Mouse (Mus musculus): Measurements from ENCODE around the gene Ttc19. TPM values are rescaled to one million over a fixed set of nuclear protein-coding genes. Genes with fewer than 3 reads are reported as not detected.

Gene Ttc19
- polyA plus RNA-seq, 1 experiment from 2014 or later, result 40.2 TPM

DNA sequence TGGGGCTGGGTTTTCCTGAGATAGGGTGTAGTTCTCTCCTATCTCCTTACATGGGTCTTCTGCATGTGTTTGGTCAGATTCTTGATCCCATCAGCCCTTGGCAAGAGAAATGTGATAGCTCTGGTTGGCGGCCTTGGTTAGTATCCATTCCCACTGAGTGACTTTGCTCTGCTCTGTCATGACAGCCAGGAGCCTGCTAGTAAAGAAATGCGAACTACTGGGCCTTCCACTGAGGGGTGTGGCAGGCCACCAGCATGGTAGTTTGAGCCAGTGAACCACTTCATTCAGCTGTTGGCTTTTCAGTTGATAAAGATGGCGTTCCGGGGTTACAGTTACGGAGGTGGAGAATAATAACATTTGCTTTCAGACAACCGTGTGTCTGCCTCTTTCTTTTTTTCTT, 17.6 kb downstream of the Ttc19 start:
- H3K27ac ChIP-seq, result no peak overlapping the region
- no peaks in the 10 kb centered on the region for H3K27me3 ChIP-seq
- H3K36me3 ChIP-seq, result peaks cover 49% of the 10 kb centered on the region
- no peak for ATAC-seq (ENCODE audit: low FRiP score)
- no peaks in the 10 kb centered on the region for H3K9me3 ChIP-seq
- 86% methylated on average over 6 of the region's 6 CpGs for WGBS
- peaks cover 5% of the 10 kb centered on the region for H3K4me1 ChIP-seq (replicated peaks)
- H3K9ac ChIP-seq, result no peak overlapping the region
- no peak overlapping the region for H3K4me3 ChIP-seq
- H3K4me2 ChIP-seq, result no peak overlapping the region

DNA sequence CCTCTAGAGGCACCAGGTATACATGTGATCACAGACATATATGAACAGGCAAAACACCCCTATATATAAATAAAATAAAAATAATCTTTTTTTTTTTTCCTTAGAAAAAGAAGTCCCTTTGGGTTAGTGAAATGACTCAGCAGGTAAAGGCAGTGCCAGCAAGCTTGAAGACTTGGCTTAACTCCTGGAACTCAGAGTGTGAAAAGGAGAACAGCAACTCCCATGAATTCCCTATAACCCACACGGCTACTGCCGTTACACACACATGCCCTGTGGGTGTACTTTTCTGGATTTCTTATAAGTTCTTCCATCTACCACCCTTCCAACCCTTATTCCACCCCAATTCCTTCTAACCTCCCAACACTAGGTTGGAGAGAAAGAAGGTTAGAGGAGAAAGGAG, 24.6 kb downstream of the Ttc19 start:
- Histone ChIP-seq H3K36me3 (peaks cover 47% of the 10 kb centered on the region), H3K4me1 (replicated peaks) (peaks cover 5% of the 10 kb centered on the region), H3K9ac (no peak overlapping the region), H3K9me3 (no peaks in the 10 kb centered on the region), H3K4me2 (no peak overlapping the region), H3K27me3 (no peaks in the 10 kb centered on the region), H3K27ac (no peak overlapping the region), H3K4me3 (no peak overlapping the region)
- no peak for ATAC-seq (ENCODE audit: low FRiP score)
- 97% methylated on average over 2 of the region's 2 CpGs for WGBS

DNA sequence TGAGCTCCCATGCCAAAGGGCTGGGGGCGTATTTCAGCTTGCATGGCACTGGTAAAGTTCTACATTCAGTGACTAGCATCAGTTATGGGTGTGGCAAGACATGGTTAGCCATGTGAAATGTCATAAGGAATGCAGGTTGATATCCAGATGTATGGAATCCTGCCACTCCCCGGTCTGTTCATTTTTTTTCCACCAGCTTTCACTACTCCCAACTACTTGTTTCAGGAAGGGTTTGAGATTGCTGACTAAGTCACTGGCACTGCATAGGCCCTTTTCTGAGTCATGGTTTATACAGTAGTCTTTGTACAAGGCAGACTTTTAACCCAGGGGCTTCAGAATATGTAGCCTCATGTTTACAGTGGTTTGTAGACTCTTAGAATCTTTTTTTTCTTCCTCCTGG, 28.0 kb downstream of the Ttc19 start:
- H3K4me2 ChIP-seq, result no peak overlapping the region
- no peak overlapping the region for H3K9ac ChIP-seq
- no peak overlapping the region for H3K4me3 ChIP-seq
- no peak overlapping the region for H3K27ac ChIP-seq
- 95% methylated on average over 2 of the region's 2 CpGs for WGBS
- H3K9me3 ChIP-seq, result no peaks in the 10 kb centered on the region
- ATAC-seq (ENCODE audit: low FRiP score), result no peak
- H3K36me3 ChIP-seq, result peaks cover 76% of the 10 kb centered on the region
- no peaks in the 10 kb centered on the region for H3K4me1 ChIP-seq (replicated peaks)
- no peaks in the 10 kb centered on the region for H3K27me3 ChIP-seq

DNA sequence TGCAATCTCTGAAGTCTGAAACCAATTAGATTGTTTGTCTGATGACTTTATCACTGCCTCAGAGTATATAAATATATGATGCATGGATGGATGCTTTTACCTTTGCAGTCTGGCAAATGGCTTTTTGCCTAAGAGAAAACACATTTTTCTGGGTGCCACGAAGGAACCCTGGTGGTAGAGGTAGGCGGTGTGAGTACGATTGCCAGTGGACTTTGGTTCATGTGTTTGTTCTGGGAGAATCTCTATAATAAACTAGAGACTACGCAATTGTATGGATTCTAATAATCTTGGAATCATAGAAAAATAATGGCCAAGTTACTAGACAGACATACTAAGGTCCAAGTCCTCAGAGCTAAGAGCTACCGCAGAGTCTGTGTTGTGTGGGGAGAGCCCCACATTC, 33.7 kb downstream of the Ttc19 start:
- H3K27me3 ChIP-seq, result no peaks in the 10 kb centered on the region
- H3K36me3 ChIP-seq, result peaks cover 89% of the 10 kb centered on the region
- no peak overlapping the region for H3K4me2 ChIP-seq
- WGBS, result 96% methylated on average over 5 of the region's 5 CpGs
- H3K9ac ChIP-seq, result no peak overlapping the region
- H3K9me3 ChIP-seq, result no peaks in the 10 kb centered on the region
- no peaks in the 10 kb centered on the region for H3K4me1 ChIP-seq (replicated peaks)
- H3K4me3 ChIP-seq, result no peak overlapping the region
- no peak overlapping the region for H3K27ac ChIP-seq
- ATAC-seq (ENCODE audit: low FRiP score), result no peak

DNA sequence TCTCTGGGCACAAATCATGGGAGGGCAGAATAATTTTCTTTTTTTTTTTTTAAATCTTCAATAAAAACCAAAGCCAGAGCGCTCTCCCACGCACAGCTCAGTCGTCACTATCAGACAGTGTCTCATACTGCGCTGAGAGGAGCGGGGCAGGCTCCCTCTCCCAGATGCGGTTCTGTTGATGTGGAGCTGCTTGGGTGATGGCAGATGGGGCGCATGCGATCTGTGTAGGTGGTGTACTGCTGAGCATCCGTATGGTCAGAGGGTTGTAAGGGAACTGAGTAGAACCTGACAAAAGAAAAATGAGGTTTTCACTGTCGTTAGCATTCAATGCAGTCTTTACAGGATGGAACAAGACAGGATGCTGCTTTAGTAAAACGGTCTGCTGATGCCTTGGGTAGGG, 36.5 kb downstream of the Ttc19 start:
- H3K9me3 ChIP-seq, result no peaks in the 10 kb centered on the region
- WGBS, result 83% methylated on average over 11 of the region's 11 CpGs

DNA sequence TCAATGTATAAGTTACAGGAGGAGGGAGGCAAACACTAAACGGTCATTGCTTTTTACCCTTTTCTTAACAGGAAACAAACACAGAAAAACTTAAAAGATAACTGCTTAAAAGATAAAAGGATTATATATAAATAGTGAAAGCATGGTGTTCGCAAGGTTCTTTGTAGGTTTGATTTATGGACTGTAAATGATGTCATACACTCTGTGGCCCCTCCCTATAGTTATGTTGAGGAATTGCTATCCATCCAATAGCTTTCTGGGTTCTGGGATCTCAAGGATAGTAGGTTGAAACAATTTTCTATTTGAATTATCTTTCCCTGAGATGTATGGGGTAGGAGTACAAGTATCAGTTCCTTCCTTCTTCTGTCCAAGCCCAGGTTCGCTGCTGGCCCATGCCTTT, 38.8 kb downstream of the Ttc19 start:
- Histone ChIP-seq H3K4me1 (replicated peaks) (no peaks in the 10 kb centered on the region), H3K27ac (no peak overlapping the region), H3K36me3 (peaks cover 83% of the 10 kb centered on the region), H3K4me2 (no peak overlapping the region), H3K4me3 (no peak overlapping the region), H3K9me3 (no peaks in the 10 kb centered on the region), H3K27me3 (no peaks in the 10 kb centered on the region), H3K9ac (no peak overlapping the region)
- ATAC-seq (ENCODE audit: low FRiP score), result no peak
- 89% methylated on average over 3 of the region's 3 CpGs for WGBS

More for the DNA sequence above, 36.5 kb downstream of the Ttc19 start:
- no peak for ATAC-seq (ENCODE audit: low FRiP score)
- Histone ChIP-seq H3K4me1 (replicated peaks) (no peaks in the 10 kb centered on the region), H3K9ac (no peak overlapping the region), H3K27me3 (no peaks in the 10 kb centered on the region), H3K27ac (no peak overlapping the region), H3K36me3 (peaks cover 88% of the 10 kb centered on the region), H3K4me2 (no peak overlapping the region), H3K4me3 (no peak overlapping the region)

DNA sequence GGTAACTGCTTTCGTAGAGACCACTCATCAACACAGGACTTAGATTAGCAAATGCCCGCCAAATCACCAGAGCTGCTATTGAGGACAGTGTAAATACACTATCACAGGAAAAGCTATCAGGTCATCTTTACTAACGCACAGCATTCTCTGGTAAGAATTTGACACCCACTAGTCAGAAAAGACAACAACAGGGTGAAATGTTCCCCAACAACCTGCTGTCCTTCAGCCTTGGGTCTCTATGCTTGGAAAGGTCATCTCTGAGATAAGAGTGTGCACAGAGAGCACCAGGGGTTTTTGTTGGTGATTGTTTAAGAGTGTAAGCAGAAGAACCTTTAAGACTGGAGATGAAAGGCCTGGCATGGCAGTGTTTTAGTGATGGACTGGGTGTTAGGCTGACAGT, 42.4 kb downstream of the Ttc19 start:
- no peak overlapping the region for H3K4me2 ChIP-seq
- no peak for ATAC-seq (ENCODE audit: low FRiP score)
- H3K9me3 ChIP-seq, result no peaks in the 10 kb centered on the region
- no peak overlapping the region for H3K27ac ChIP-seq
- H3K4me1 ChIP-seq (replicated peaks), result no peaks in the 10 kb centered on the region
- peaks cover 86% of the 10 kb centered on the region for H3K36me3 ChIP-seq
- H3K27me3 ChIP-seq, result no peaks in the 10 kb centered on the region
- 94% methylated on average over 3 of the region's 3 CpGs for WGBS
- no peak overlapping the region for H3K4me3 ChIP-seq
- no peak overlapping the region for H3K9ac ChIP-seq

DNA sequence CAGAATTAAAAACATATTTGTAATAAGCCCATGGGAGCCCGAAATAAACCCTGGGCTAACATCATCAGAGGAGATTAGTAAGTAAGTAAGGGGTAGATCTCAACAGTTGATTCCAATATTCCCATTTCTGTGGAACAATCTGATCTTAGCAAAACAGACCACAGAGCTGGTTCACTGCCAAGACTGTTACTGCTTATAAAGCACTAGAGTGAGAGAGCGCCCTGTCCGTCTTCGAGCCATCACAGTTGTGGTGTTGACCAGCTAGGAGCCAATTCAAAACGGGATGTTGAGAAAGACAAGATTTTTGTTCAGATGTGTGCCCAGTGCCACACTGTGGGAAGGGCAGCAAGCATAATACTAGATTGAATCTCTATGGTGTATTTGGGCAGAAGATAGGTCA, 49.9 kb downstream of the Ttc19 start:
- no peaks in the 10 kb centered on the region for H3K4me1 ChIP-seq (replicated peaks)
- no peak overlapping the region for H3K9ac ChIP-seq
- H3K4me2 ChIP-seq, result no peak overlapping the region
- no peaks in the 10 kb centered on the region for H3K9me3 ChIP-seq
- H3K27me3 ChIP-seq, result no peaks in the 10 kb centered on the region
- peaks cover 88% of the 10 kb centered on the region for H3K36me3 ChIP-seq
- H3K27ac ChIP-seq, result no peak overlapping the region
- ATAC-seq (ENCODE audit: low FRiP score), result no peak
- 91% methylated on average over 5 of the region's 5 CpGs for WGBS
- no peak overlapping the region for H3K4me3 ChIP-seq

DNA sequence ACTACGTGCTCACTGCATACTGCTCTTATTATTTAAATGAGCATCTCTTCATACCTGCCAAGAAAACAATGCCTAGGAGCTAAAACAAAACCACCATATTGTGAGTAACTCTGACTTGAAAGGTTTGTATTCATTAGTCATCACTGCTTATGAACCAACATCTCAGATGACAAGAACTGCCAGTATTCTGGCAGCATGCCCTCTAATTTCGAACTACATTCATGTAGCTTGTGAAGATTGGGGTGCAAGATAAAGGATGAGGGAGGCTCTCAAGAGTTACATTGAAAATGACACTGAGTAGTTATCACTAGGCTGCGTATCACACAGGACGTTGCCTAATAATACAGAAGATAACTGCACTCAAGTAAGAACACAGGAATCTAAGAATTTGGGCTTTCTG, 51.0 kb downstream of the Ttc19 start:
- Histone ChIP-seq H3K27ac (no peak overlapping the region), H3K9me3 (no peaks in the 10 kb centered on the region), H3K4me2 (no peak overlapping the region), H3K27me3 (no peaks in the 10 kb centered on the region), H3K4me1 (replicated peaks) (no peaks in the 10 kb centered on the region), H3K4me3 (no peak overlapping the region), H3K9ac (no peak overlapping the region), H3K36me3 (peaks cover 86% of the 10 kb centered on the region)
- ATAC-seq (ENCODE audit: low FRiP score), result no peak
- WGBS, result 91% methylated on average over 4 of the region's 4 CpGs

DNA sequence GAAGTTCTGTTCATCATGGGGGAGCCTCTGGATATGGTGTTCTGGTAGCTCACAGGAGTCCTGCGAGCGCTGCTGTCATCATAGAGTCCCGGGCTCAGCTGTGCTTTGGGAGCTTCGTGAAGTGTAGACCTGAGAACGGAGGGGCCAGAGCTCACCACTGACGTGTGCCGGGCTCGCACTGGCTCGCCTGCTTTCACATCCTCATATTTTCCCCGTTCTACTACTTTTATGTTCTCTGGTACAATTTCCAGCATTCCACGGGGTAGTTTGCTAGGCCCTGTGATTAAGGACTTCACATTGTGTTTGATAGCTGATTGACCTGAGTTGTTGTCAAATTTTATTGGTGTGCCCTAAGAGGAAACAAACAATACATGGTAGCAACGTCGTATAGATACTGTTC, 61.7 kb downstream of the Ttc19 start:
- H3K9me3 ChIP-seq, result no peaks in the 10 kb centered on the region
- H3K4me3 ChIP-seq, result no peak overlapping the region
- no peak overlapping the region for H3K27ac ChIP-seq
- no peaks in the 10 kb centered on the region for H3K4me1 ChIP-seq (replicated peaks)
- no peak overlapping the region for H3K9ac ChIP-seq
- WGBS, result 96% methylated on average over 13 of the region's 13 CpGs
- no peak for ATAC-seq (ENCODE audit: low FRiP score)
- H3K36me3 ChIP-seq, result peaks cover 61% of the 10 kb centered on the region
- H3K27me3 ChIP-seq, result no peaks in the 10 kb centered on the region
- no peak overlapping the region for H3K4me2 ChIP-seq

DNA sequence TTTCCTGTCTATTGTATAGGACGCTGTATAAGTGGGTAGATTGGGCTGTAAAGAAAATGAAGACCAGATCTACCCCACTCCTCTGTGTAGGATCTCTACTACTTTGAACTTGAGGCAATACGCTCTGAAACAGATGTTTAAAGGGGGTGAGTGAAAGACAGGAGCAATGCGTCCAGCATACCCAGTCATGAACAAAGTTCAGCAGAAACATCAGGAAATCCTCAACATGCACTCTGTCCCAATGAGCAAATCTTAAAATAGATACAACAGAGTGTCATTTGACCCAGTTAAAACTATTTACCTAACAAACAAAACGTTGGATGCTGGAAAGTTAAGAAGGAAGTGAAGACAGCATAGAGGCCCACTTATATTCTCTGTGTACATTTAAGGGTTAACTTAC, 70.7 kb downstream of the Ttc19 start:
- Histone ChIP-seq H3K27ac (no peak overlapping the region), H3K9ac (no peak overlapping the region), H3K27me3 (no peaks in the 10 kb centered on the region), H3K9me3 (no peaks in the 10 kb centered on the region), H3K4me2 (no peak overlapping the region), H3K4me3 (no peak overlapping the region), H3K4me1 (replicated peaks) (no peaks in the 10 kb centered on the region), H3K36me3 (peaks cover 69% of the 10 kb centered on the region)
- WGBS, result 95% methylated on average over 4 of the region's 4 CpGs
- ATAC-seq (ENCODE audit: low FRiP score), result no peak

DNA sequence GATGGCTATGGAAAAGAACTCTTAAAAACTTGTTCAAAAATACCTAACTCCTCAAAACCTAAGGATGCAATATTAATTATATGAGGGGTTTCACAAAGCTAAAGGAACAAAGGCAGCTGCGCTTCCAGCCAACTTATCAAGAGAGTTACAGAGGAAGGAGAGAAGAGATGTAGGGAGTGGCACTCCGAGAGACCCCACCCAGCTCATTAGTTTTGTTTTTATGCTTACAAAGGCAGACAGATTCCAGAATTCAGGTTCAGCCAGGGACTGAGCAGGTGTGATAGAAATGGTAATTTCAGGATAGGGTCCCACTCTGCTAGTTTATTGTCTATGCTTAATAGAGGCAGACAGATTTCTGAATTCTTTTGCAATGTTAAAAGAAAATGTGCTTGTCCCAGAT, 73.9 kb downstream of the Ttc19 start:
- H3K9me3 ChIP-seq, result no peaks in the 10 kb centered on the region
- peaks cover 54% of the 10 kb centered on the region for H3K36me3 ChIP-seq
- no peak overlapping the region for H3K27ac ChIP-seq
- no peaks in the 10 kb centered on the region for H3K4me1 ChIP-seq (replicated peaks)
- no peaks in the 10 kb centered on the region for H3K27me3 ChIP-seq
- ATAC-seq (ENCODE audit: low FRiP score), result no peak
- H3K9ac ChIP-seq, result no peak overlapping the region
- H3K4me2 ChIP-seq, result no peak overlapping the region
- no peak overlapping the region for H3K4me3 ChIP-seq
- 93% methylated on average over 2 of the region's 2 CpGs for WGBS

DNA sequence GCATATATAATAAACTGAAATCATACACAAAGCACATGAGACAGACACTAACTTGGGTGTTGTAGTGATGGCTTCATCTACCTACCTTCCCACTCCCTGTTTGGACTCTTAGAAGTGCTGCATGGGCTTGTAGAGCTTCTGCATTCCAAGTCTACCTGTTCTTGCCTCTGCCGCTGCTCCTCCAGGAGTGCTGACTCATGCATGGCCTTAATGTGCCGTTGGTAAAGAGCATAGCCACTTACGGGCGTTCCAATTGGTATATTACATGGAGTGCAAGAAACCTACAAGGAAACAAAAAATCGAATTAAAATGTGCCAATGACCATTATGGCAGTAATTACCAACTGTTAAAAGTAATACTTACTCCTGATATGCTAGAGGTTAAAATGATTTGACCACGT, 85.6 kb downstream of the Ttc19 start:
- Histone ChIP-seq H3K4me2 (no peak overlapping the region), H3K4me3 (no peak overlapping the region), H3K27ac (no peak overlapping the region), H3K9me3 (no peaks in the 10 kb centered on the region), H3K27me3 (no peaks in the 10 kb centered on the region), H3K9ac (no peak overlapping the region), H3K4me1 (replicated peaks) (no peaks in the 10 kb centered on the region), H3K36me3 (peaks cover 44% of the 10 kb centered on the region)
- WGBS, result 93% methylated on average over 6 of the region's 6 CpGs
- no peak for ATAC-seq (ENCODE audit: low FRiP score)

DNA sequence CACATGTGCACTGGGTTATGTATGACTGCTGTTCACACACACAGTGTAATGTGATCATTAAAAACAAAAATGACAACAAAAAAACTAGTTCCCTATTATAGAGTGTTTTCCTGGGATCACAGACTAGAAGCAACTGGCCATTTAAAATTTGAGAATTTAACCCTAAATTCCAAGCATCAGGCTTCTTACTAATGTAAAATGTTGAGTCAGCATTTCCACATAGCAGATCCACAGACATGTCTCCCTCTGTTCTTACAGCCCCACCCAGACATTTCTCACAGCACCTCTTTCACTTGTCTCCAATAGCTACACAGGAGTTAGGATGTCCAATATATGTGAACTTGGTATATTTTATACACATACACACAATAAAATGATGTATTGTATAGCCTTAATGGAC, 88.7 kb downstream of the Ttc19 start:
- no peak overlapping the region for H3K4me2 ChIP-seq
- H3K4me1 ChIP-seq (replicated peaks), result no peaks in the 10 kb centered on the region
- ATAC-seq (ENCODE audit: low FRiP score), result no peak
- H3K9me3 ChIP-seq, result no peaks in the 10 kb centered on the region
- H3K36me3 ChIP-seq, result peaks cover 51% of the 10 kb centered on the region
- no peaks in the 10 kb centered on the region for H3K27me3 ChIP-seq
- H3K27ac ChIP-seq, result no peak overlapping the region
- no peak overlapping the region for H3K9ac ChIP-seq
- H3K4me3 ChIP-seq, result no peak overlapping the region

Measured in hindbrain, embryonic 13.5 days (tissue).